In genomic region chr3:137918932-137919311, GRCm38 (mm10) we compare ENCODE assay signal across 8 mouse cellular contexts. TPM values are rescaled to one million over a fixed set of nuclear protein-coding genes. Genes with fewer than 3 reads are reported as not detected.
A peak's percentile ranks its signal among the peaks of the same experiment; 100 is the strongest.
DNase-seq lines count a peak whose midpoint lies in the region; ATAC-seq and TF ChIP-seq lines count a peak whose summit lies in the region.

No protein-coding gene starts in this region.

- peak overlapping the region; percentile 78 for H3K27ac ChIP-seq in kidney, embryonic 14.5 days (ENCODE audit: low read depth, low read length)
- peak overlapping the region; percentile 37; the same call in 1 of the 2 replicates for H3K27ac ChIP-seq in forebrain, embryonic 11.5 days (ENCODE audit: low read depth, low read length)
- H3K27ac ChIP-seq in midbrain, embryonic 13.5 days = peak overlapping the region; percentile 81; the same call in 1 of the 2 replicates

- no peak for TF ChIP-seq CTCF in Patski (IDR thresholded peaks at IDR 0.05)

- 17% methylated on average over 6 of the region's 6 CpGs for WGBS in kidney, embryonic 14.5 days
- 15% methylated on average over 6 of the region's 6 CpGs for WGBS in forebrain, embryonic 11.5 days
- 22% methylated on average over 6 of the region's 6 CpGs for WGBS in midbrain, embryonic 13.5 days

- POLR2A ChIA-PET in Patski (lab: Charles Lee) = interaction anchor here (0.6 to 1.2 kb wide), 3 partner anchors 40 to 581 kb away, joined by 3 read pairs; no protein-coding TSS in a partner anchor

- H3K4me3 ChIP-seq in kidney, embryonic 14.5 days (ENCODE audit: low read length) = peak overlapping the region; percentile 83
- peak overlapping the region; percentile 86 for H3K4me3 ChIP-seq in forebrain, embryonic 11.5 days (ENCODE audit: low read depth, low read length)
- peak overlapping the region; percentile 82 for H3K4me3 ChIP-seq in midbrain, embryonic 13.5 days (replicated peaks)

- peak; percentile 37 for ATAC-seq in kidney, embryonic 14.5 days (ENCODE audit: low FRiP score, low TSS enrichment)
- ATAC-seq in Patski = peak; percentile 37
- ATAC-seq in forebrain, embryonic 11.5 days (replicated peaks; ENCODE audit: low FRiP score) = peak; percentile 8
- no peak; the same call in none of the 2 replicates for ATAC-seq in midbrain, embryonic 13.5 days

- CTCF ChIA-PET in Patski (lab: Charles Lee) = interaction anchor here (0.8 kb wide), 1 partner anchor 28 kb away, joined by 3 read pairs; no protein-coding TSS in a partner anchor

- H3K27me3 ChIP-seq in kidney, embryonic 14.5 days (ENCODE audit: control insufficient read depth, insufficient read depth, low read length) = no peaks in the 10 kb centered on the region
- H3K27me3 ChIP-seq in Patski = no peaks in the 10 kb centered on the region
- no peaks in the 10 kb centered on the region for H3K27me3 ChIP-seq in forebrain, embryonic 11.5 days (ENCODE audit: control insufficient read depth, insufficient read depth, low read length)
- H3K27me3 ChIP-seq in midbrain, embryonic 13.5 days = no peaks in the 10 kb centered on the region

- H3K4me1 ChIP-seq in kidney, embryonic 14.5 days (ENCODE audit: control insufficient read depth, insufficient read depth, low read length) = peaks cover 6% of the 10 kb centered on the region; the same call in 1 of the 2 replicates
- H3K4me1 ChIP-seq in forebrain, embryonic 11.5 days (replicated peaks; ENCODE audit: control insufficient read depth, insufficient read depth, low read length) = peaks cover 6% of the 10 kb centered on the region; the same call in 1 of the 2 replicates
- peaks cover 20% of the 10 kb centered on the region for H3K4me1 ChIP-seq in midbrain, embryonic 13.5 days (replicated peaks)

- no peak for DNase-seq in kidney, postnatal 14 days
- DNase-seq in Patski (ENCODE audit: low read depth, low spot score) = peak; percentile 35
- DNase-seq in forebrain, embryonic 11.5 days (ENCODE audit: low spot score) = no peak
- DNase-seq in left cerebral cortex, adult 18-20 months (ENCODE audit: low spot score in 2 of 2) = peak; percentile 6 to 21
- no peak for DNase-seq in spleen, adult 18-20 months
- DNase-seq in urinary bladder, postnatal 25 days (ENCODE audit: low spot score) = no peak

- in situ Hi-C loops in Patski (cut with MboI; ENCODE audit: low pct_unique_long_range_greater_than_20kb) = no loop called here

- peak overlapping the region; percentile 76 for H3K9ac ChIP-seq in kidney, embryonic 14.5 days (ENCODE audit: low read depth, low read length)
- H3K9ac ChIP-seq in forebrain, embryonic 11.5 days (ENCODE audit: low read length) = peak overlapping the region; percentile 79
- H3K9ac ChIP-seq in midbrain, embryonic 13.5 days (replicated peaks) = peak overlapping the region; percentile 78

- H3K4me2 ChIP-seq in kidney, embryonic 14.5 days (replicated peaks; ENCODE audit: low read depth, low read length) = peak overlapping the region; percentile 64
- H3K4me2 ChIP-seq in forebrain, embryonic 11.5 days (ENCODE audit: low read depth, low read length, severe bottlenecking) = peak overlapping the region; percentile 81
- peak overlapping the region; percentile 85 for H3K4me2 ChIP-seq in midbrain, embryonic 13.5 days (replicated peaks)

- no peaks in the 10 kb centered on the region for H3K9me3 ChIP-seq in kidney, embryonic 14.5 days (ENCODE audit: control insufficient read depth, low read length)
- no peaks in the 10 kb centered on the region for H3K9me3 ChIP-seq in forebrain, embryonic 11.5 days (ENCODE audit: control insufficient read depth, low read length)
- H3K9me3 ChIP-seq in midbrain, embryonic 13.5 days = no peaks in the 10 kb centered on the region

- peaks cover 23% of the 10 kb centered on the region for H3K36me3 ChIP-seq in kidney, embryonic 14.5 days (ENCODE audit: control insufficient read depth, insufficient read depth, low read length)
- peaks cover 5% of the 10 kb centered on the region; the same call in 1 of the 2 replicates for H3K36me3 ChIP-seq in forebrain, embryonic 11.5 days (ENCODE audit: control insufficient read depth, insufficient read depth, low read length)
- peaks cover 22% of the 10 kb centered on the region for H3K36me3 ChIP-seq in midbrain, embryonic 13.5 days

RNA-seq across cellular contexts. Expression of gene Lamtor3, which starts 0.6 kb away (rescaled TPM):
- polyA plus RNA-seq in kidney, embryonic 14.5 days (2014; fragmentation: Nextera tagmentation; extraction: Ambion mirVana) = 111 TPM in 2 replicates
- 110 TPM for polyA plus RNA-seq in Patski (2021)
- polyA plus RNA-seq in forebrain, embryonic 11.5 days (2014; fragmentation: Nextera tagmentation; extraction: Ambion mirVana) = 102 and 107 TPM in 2 replicates
- total RNA-seq in left cerebral cortex, adult 18-20 months (2021) = 10 to 100 TPM; 74.2 to 75.0 TPM
- polyA plus RNA-seq in midbrain, embryonic 13.5 days (2015; fragmentation: Nextera tagmentation; extraction: Ambion mirVana) = 120 and 122 TPM in 2 replicates

RNA-seq across cellular contexts. Expression of gene Dnajb14, which starts 51.4 kb away (rescaled TPM):
- 12.2 and 12.3 TPM in 2 replicates for polyA plus RNA-seq in kidney, embryonic 14.5 days (2014; fragmentation: Nextera tagmentation; extraction: Ambion mirVana)
- polyA plus RNA-seq in Patski (2021) = 16.6 TPM
- polyA plus RNA-seq in forebrain, embryonic 11.5 days (2014; fragmentation: Nextera tagmentation; extraction: Ambion mirVana) = 10.7 and 11.2 TPM in 2 replicates
- 10 to 100 TPM; 46.0 to 46.1 TPM for total RNA-seq in left cerebral cortex, adult 18-20 months (2021)
- polyA plus RNA-seq in midbrain, embryonic 13.5 days (2015; fragmentation: Nextera tagmentation; extraction: Ambion mirVana) = 9.4 and 12.1 TPM in 2 replicates

RNA-seq across cellular contexts. Expression of gene H2afz, which starts 54.6 kb away (rescaled TPM):
- 2,687 and 3,357 TPM in 2 replicates for polyA plus RNA-seq in kidney, embryonic 14.5 days (2014; fragmentation: Nextera tagmentation; extraction: Ambion mirVana)
- 779 TPM for polyA plus RNA-seq in Patski (2021)
- polyA plus RNA-seq in forebrain, embryonic 11.5 days (2014; fragmentation: Nextera tagmentation; extraction: Ambion mirVana) = 3,092 and 3,427 TPM in 2 replicates
- 100 to 1,000 TPM; 196 to 220 TPM for total RNA-seq in left cerebral cortex, adult 18-20 months (2021)
- polyA plus RNA-seq in midbrain, embryonic 13.5 days (2015; fragmentation: Nextera tagmentation; extraction: Ambion mirVana) = 1,499 and 1,592 TPM in 2 replicates

Comparison
In these comparisons a context has a peak if more than half of its experiments do, and no peak if none do; other contexts are left out.
1. DNase-seq: peak in Patski (single experiment) and left cerebral cortex, adult 18-20 months (2 of 2); none in kidney, postnatal 14 days (single experiment), forebrain, embryonic 11.5 days (single experiment), spleen, adult 18-20 months (0 of 2) and urinary bladder, postnatal 25 days (single experiment).
2. Peak in every context shown above with its lines, with median percentiles within 50 percentile points of each other: H3K27ac ChIP-seq, H3K4me2 ChIP-seq, H3K4me3 ChIP-seq and H3K9ac ChIP-seq.